Mouse (Mus musculus) forebrain, postnatal 0 days (tissue): Measurements from ENCODE around the gene Nfkbiz. TPM values are rescaled to one million over a fixed set of nuclear protein-coding genes. Genes with fewer than 3 reads are reported as not detected.
"Not testable (repeated sequence)": the region's sequence is repeated elsewhere in the genome, so short reads cannot be mapped to it uniquely, and the experiment has no call there.

Experiments
- ATAC-seq: fragments of 200-750 bp; cut with Nextera tagmentation; 2 replicates; pipeline ENCODE4 v1.8.0; 2017; ENCODE audit warnings: mild to moderate bottlenecking, moderate library complexity
- DNase-seq: peaks from one replicate; pipeline ENCODE4 v3.0.0-alpha.2; 2015
- H3K27ac ChIP-seq: fragments of 300-500 bp; sonication (generic); 2 replicates; pipeline ENCODE4 v1.5.1; 2014; ENCODE audit warnings: low read depth, mild to moderate bottlenecking, antibody characterized with exemption, low read length, moderate library complexity, mixed read lengths
- H3K27me3 ChIP-seq: fragments of 300-500 bp; sonication (generic); 2 replicates; pipeline ENCODE4 v1.6.1; 2014; ENCODE audit warnings: mild to moderate bottlenecking, low read length, mixed read lengths; ENCODE audit not compliant: insufficient read depth
- H3K36me3 ChIP-seq: fragments of 300-500 bp; sonication (generic); 2 replicates; pipeline ENCODE4 v1.6.1; 2014; ENCODE audit warnings: mild to moderate bottlenecking, moderate library complexity; ENCODE audit not compliant: insufficient read depth
- H3K4me1 ChIP-seq: fragments of 300-500 bp; sonication (generic); 2 replicates; pipeline ENCODE4 v1.6.1; 2014; ENCODE audit warnings: antibody characterized with exemption; ENCODE audit not compliant: insufficient read depth
- H3K4me2 ChIP-seq: fragments of 300-500 bp; sonication (generic); 2 replicates; pipeline ENCODE4 v1.6.1; 2014; ENCODE audit warnings: low read depth, mild to moderate bottlenecking, moderate library complexity
- H3K4me3 ChIP-seq: fragments of 300-500 bp; sonication (generic); 2 replicates; pipeline ENCODE4 v1.5.1; 2014; ENCODE audit warnings: low read depth, low read length, mixed read lengths
- H3K9ac ChIP-seq: fragments of 300-500 bp; sonication (generic); 2 replicates; pipeline ENCODE4 v1.6.1; 2014; ENCODE audit warnings: mild to moderate bottlenecking
- H3K9me3 ChIP-seq: fragments of 300-500 bp; sonication (generic); 2 replicates; pipeline ENCODE4 v1.6.1; 2016; ENCODE audit warnings: low read length
- CTCF ChIP-seq: sonication (generic); IDR thresholded peaks from 2 replicates; pipeline ENCODE4 v1.5.1; 2016; ENCODE audit warnings: antibody characterized with exemption, control low read depth, low read depth
- WGBS: fragments of 180-500 bp; shearing (Covaris S2); extraction: QIAGEN DNeasy Blood & Tissue Kit; methylation state at CpG from one replicate; pipeline ENCODE4 v1.1.7; 2014; 5-methylcytosine and 5-hydroxymethylcytosine counted together
- polyA plus RNA-seq: library from polyadenylated mRNA; unstranded; fragments of >200 nt; fragmentation: Nextera tagmentation; extraction: Ambion mirVana; gene quantifications from 2 replicates; pipeline ENCODE4 v1.2.1, GENCODE M21; 2015
- total RNA-seq: library from RNA; depleted of rRNA; stranded (reverse); fragments of >200 nt; gene quantifications from 2 replicates; pipeline ENCODE4 v1.2.3, GENCODE M21; 2014

The Nfkbiz gene
- total and polyA plus RNA-seq, 2 experiments from 2014 or later = 1.5 to 2.4 TPM

GRCm38 (mm10) chr16:55844847-55845246, 6.1 kb upstream of the Nfkbiz start:
- Histone ChIP-seq H3K27ac (no peak overlapping the region), H3K27me3 (no peaks in the 10 kb centered on the region), H3K36me3 (peaks cover 8% of the 10 kb centered on the region), H3K4me1 (no peaks in the 10 kb centered on the region), H3K9me3 (peaks cover 5% of the 10 kb centered on the region), H3K9ac (no peak overlapping the region), H3K4me3 (no peak overlapping the region), H3K4me2 (no peak overlapping the region)
- WGBS = 86% methylated on average over 3 of the region's 3 CpGs
- TF ChIP-seq CTCF = no peak
- ATAC-seq (no peak), DNase-seq (no peak)

- H3K27ac ChIP-seq = no peak overlapping the region
- no peak for DNase-seq
- H3K4me1 ChIP-seq = no peaks in the 10 kb centered on the region
- no peak overlapping the region for H3K9ac ChIP-seq
- no peak for ATAC-seq
- no peaks in the 10 kb centered on the region for H3K27me3 ChIP-seq
- H3K4me2 ChIP-seq = no peak overlapping the region
- peaks cover 5% of the 10 kb centered on the region for H3K9me3 ChIP-seq
- peaks cover 8% of the 10 kb centered on the region for H3K36me3 ChIP-seq
- WGBS = 95% methylated on average over 12 of the region's 12 CpGs
- H3K4me3 ChIP-seq = no peak overlapping the region
- no peak for TF ChIP-seq CTCF
Observed at GRCm38 (mm10) chr16:55843919-55844318, 5.2 kb upstream of the Nfkbiz start.

- 91% methylated on average over 5 of the region's 5 CpGs for WGBS
- Histone ChIP-seq H3K27ac (no peak overlapping the region), H3K4me3 (no peak overlapping the region)
Observed at GRCm38 (mm10) chr16:55843134-55843533, 4.4 kb upstream of the Nfkbiz start.

GRCm38 (mm10) chr16:55841506-55841905, 2.8 kb upstream of the Nfkbiz start:
- Histone ChIP-seq H3K4me3 (no peak overlapping the region), H3K4me2 (no peak overlapping the region), H3K9me3 (peaks cover 5% of the 10 kb centered on the region), H3K36me3 (peaks cover 8% of the 10 kb centered on the region), H3K4me1 (0 out of 2 replicates have a peak, but pooled peaks cover 4% of the 10 kb centered on the region), H3K27me3 (no peaks in the 10 kb centered on the region), H3K27ac (no peak overlapping the region), H3K9ac (no peak overlapping the region)
- DNase-seq (no peak), ATAC-seq (no peak)
- no peak for TF ChIP-seq CTCF
- 93% methylated on average over 6 of the region's 6 CpGs for WGBS

More at GRCm38 (mm10) chr16:55843134-55843533, 4.4 kb upstream of the Nfkbiz start:
- Histone ChIP-seq H3K27me3 (no peaks in the 10 kb centered on the region), H3K36me3 (peaks cover 8% of the 10 kb centered on the region), H3K9me3 (peaks cover 5% of the 10 kb centered on the region), H3K9ac (no peak overlapping the region), H3K4me1 (0 out of 2 replicates have a peak, but pooled peaks cover 2% of the 10 kb centered on the region), H3K4me2 (no peak overlapping the region)
- no peak for ATAC-seq
- no peak for TF ChIP-seq CTCF
- no peak for DNase-seq

GRCm38 (mm10) chr16:55838129-55838509, 580 bp downstream of the Nfkbiz start:
- Histone ChIP-seq H3K27ac (peak overlapping the region; percentile 70; the same call in 1 of the 2 replicates), H3K36me3 (no peaks in the 10 kb centered on the region), H3K4me2 (peak overlapping the region; percentile 61), H3K27me3 (no peaks in the 10 kb centered on the region), H3K9me3 (no peaks in the 10 kb centered on the region), H3K4me1 (0 out of 2 replicates have a peak, but pooled peaks cover 4% of the 10 kb centered on the region), H3K9ac (peak overlapping the region; percentile 67), H3K4me3 (peak overlapping the region; percentile 64)
- peak; percentile 32 for DNase-seq
- 3% methylated on average over 3 of the region's 3 CpGs for WGBS
- no peak for TF ChIP-seq CTCF
- ATAC-seq = no peak

DNA sequence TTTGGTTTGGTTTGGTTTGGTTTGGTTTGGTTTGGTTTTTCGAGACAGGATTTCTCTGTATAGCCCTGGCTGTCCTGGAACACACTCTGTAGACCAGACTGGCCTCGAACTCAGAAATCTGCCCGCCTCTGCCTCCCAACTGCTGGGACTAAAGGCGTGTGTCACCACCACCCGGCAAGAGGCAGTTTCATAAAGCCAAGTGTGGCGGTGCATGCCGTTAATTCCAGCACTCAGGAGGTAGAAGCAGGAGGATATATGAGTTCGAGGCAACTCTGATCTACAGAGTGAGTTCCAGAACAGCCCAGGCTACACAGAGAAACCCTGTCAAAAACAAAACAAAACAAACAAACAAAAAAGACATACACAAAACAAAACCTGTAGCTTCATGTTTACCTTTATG, 1.0 kb downstream of the Nfkbiz start:
- WGBS = 90% methylated on average over 8 of the region's 8 CpGs
- H3K9ac ChIP-seq, H3K4me3 ChIP-seq, H3K36me3 ChIP-seq, ATAC-seq, H3K27ac ChIP-seq, DNase-seq, H3K4me1 ChIP-seq, H3K27me3 ChIP-seq, H3K9me3 ChIP-seq: not testable (repeated sequence)
- peak overlapping the region; percentile 61; the same call in 1 of the 2 replicates for H3K4me2 ChIP-seq

GRCm38 (mm10) chr16:55837168-55837567, 1.5 kb downstream of the Nfkbiz start:
- Histone ChIP-seq H3K27ac (no peak overlapping the region), H3K4me2 (no peak overlapping the region), H3K4me3 (no peak overlapping the region), H3K27me3 (no peaks in the 10 kb centered on the region), H3K9me3 (no peaks in the 10 kb centered on the region), H3K36me3 (no peaks in the 10 kb centered on the region), H3K4me1 (0 out of 2 replicates have a peak, but pooled peaks cover 4% of the 10 kb centered on the region), H3K9ac (no peak overlapping the region)
- no peak for DNase-seq
- no peak for ATAC-seq
- no peak for TF ChIP-seq CTCF
- WGBS = 75% methylated on average over 2 of the region's 2 CpGs

DNA sequence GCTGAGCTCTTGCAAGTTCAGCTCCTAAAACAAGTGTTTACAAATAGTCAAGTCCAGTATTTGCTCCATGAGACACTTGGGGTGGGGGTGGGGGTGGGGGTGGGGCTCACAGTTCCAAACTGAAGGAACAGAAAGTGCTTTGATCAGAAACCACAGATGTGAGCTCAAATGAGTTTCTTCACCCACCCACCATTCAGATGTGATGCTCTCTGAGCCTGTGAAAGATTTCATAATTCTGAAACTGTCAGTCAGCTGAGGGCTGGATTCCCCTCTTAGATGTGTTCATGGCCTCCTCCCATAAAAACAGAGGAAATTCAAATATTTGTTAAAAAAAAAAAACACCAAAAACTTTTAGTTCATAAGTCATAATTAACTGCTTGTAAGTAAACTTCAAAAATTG, 2.9 kb downstream of the Nfkbiz start:
- 0 out of 2 replicates have a peak, but pooled peaks cover 4% of the 10 kb centered on the region for H3K4me1 ChIP-seq
- no peaks in the 10 kb centered on the region for H3K27me3 ChIP-seq
- H3K4me3 ChIP-seq = no peak overlapping the region
- H3K27ac ChIP-seq = no peak overlapping the region
- H3K9me3 ChIP-seq = no peaks in the 10 kb centered on the region
- H3K9ac ChIP-seq = no peak overlapping the region
- ATAC-seq (no peak), DNase-seq (no peak)
- TF ChIP-seq CTCF = no peak
- no peak overlapping the region for H3K4me2 ChIP-seq
- H3K36me3 ChIP-seq = no peaks in the 10 kb centered on the region
